In genomic region chrX:88117858-88118257, GRCm38 (mm10) we compare ENCODE assay signal across 17 mouse cellular contexts. TPM values are rescaled to one million over a fixed set of nuclear protein-coding genes. Genes with fewer than 3 reads are reported as not detected.
"Had no signal": no experiment of that assay in that cellular context is flagged by ENCODE, and none has a peak within 500 bp of the region (broad histone marks: within the 10 kb centered on the region; RNA-seq: fewer than 3 reads in every experiment).

No protein-coding gene starts in this region.

- DNase-seq: left cerebral cortex, postnatal 4 days; liver; liver, embryonic 13.5 days; liver, postnatal 0 days; lung, adult 18-20 months; lung, adult 2 months; lung, embryonic 14.5 days; lung, postnatal 10 days; lung, postnatal 14 days; lung, postnatal 36 days; lung, postnatal 4 days; midbrain, embryonic 14.5 days had no signal

RNA-seq across cellular contexts. Expression of gene Il1rapl1, which starts 2.4 kb away (rescaled TPM):
- total RNA-seq: liver, adult 2 months; megakaryocyte progenitor cell, adult 5-6 weeks; megakaryocyte, adult 5-6 weeks; megakaryocyte-erythroid progenitor cell, adult 5-6 weeks; monocyte, adult 5-6 weeks had no signal
